Mouse (Mus musculus): ENCODE data around the gene Hyal1. TPM values are rescaled to one million over a fixed set of nuclear protein-coding genes. Genes with fewer than 3 reads are reported as not detected.

The Hyal1 gene
- total and polyA plus RNA-seq, 2 experiments from 2014 or later = 6.0 to 21.3 TPM

GRCm38 (mm10) chr9:107547026-107547425 lies 29.7 kb upstream of the Hyal1 start, which contains the start of gene Zmynd10:
Gene Zmynd10, plus strand, starts transcription at chr9:107547298.
- ATAC-seq (ENCODE audit: insufficient read depth, low read depth) = peak; percentile 42

GRCm38 (mm10) chr9:107547957-107548356 lies 28.8 kb upstream of the Hyal1 start:
- H3K4me3 ChIP-seq (ENCODE audit: low read depth, low read length) = no peak overlapping the region
- TF ChIP-seq EP300 (IDR thresholded peaks at IDR 0.05; ENCODE audit: low read depth) = no peak
- no peak overlapping the region for H3K9ac ChIP-seq (replicated peaks; ENCODE audit: low read depth, low read length)
- 0 out of 2 replicates have a peak, but pooled peaks cover 12% of the 10 kb centered on the region for H3K27me3 ChIP-seq (ENCODE audit: control insufficient read depth, insufficient read depth, low read length)
- 74% methylated on average over 5 of the region's 5 CpGs for WGBS
- no peaks in the 10 kb centered on the region for H3K9me3 ChIP-seq (replicated peaks; ENCODE audit: control insufficient read depth, low read length)
- ATAC-seq (ENCODE audit: insufficient read depth, low read depth) = no peak
- peaks cover 11% of the 10 kb centered on the region; the same call in 1 of the 2 replicates for H3K36me3 ChIP-seq (replicated peaks; ENCODE audit: control insufficient read depth, insufficient read depth, low read length)
- no peak overlapping the region for H3K4me2 ChIP-seq (ENCODE audit: low read depth, low read length)
- no peak for DNase-seq (ENCODE audit: low spot score)
- H3K4me1 ChIP-seq (ENCODE audit: control insufficient read depth, insufficient read depth) = peaks cover 28% of the 10 kb centered on the region
- H3K27ac ChIP-seq (ENCODE audit: low read depth) = no peak overlapping the region

More at GRCm38 (mm10) chr9:107547026-107547425, 29.7 kb upstream of the Hyal1 start, which contains the start of gene Zmynd10:
- H3K4me2 ChIP-seq (ENCODE audit: low read depth, low read length) = peak within 1 kb of the TSS; percentile 36
- no peak for TF ChIP-seq EP300 (IDR thresholded peaks at IDR 0.05; ENCODE audit: low read depth)
- no peak for TF ChIP-seq CTCF (IDR thresholded peaks at IDR 0.05; ENCODE audit: low read depth)
- WGBS = 5% methylated on average over 20 of the region's 20 CpGs
- peaks cover 35% of the 10 kb centered on the region for H3K4me1 ChIP-seq (ENCODE audit: control insufficient read depth, insufficient read depth)
- 0 out of 2 replicates have a peak within 1 kb of the TSS, but pooled peaks have one; percentile 13 for H3K9ac ChIP-seq (replicated peaks; ENCODE audit: low read depth, low read length)
- H3K36me3 ChIP-seq (replicated peaks; ENCODE audit: control insufficient read depth, insufficient read depth, low read length) = peaks cover 11% of the 10 kb centered on the region; the same call in 1 of the 2 replicates
- H3K9me3 ChIP-seq (replicated peaks; ENCODE audit: control insufficient read depth, low read length) = no peaks in the 10 kb centered on the region
- H3K27me3 ChIP-seq (ENCODE audit: control insufficient read depth, insufficient read depth, low read length) = 0 out of 2 replicates have a peak, but pooled peaks cover 12% of the 10 kb centered on the region
- H3K27ac ChIP-seq (ENCODE audit: low read depth) = peak within 1 kb of the TSS; percentile 9; the same call in 1 of the 2 replicates
- H3K4me3 ChIP-seq (ENCODE audit: low read depth, low read length) = no peak within 1 kb of the TSS
- peak; percentile 88 for DNase-seq (ENCODE audit: low spot score)

- no peak for DNase-seq (ENCODE audit: low spot score)
- no peak for ATAC-seq (ENCODE audit: insufficient read depth, low read depth)
- Histone ChIP-seq H3K36me3 (replicated peaks; ENCODE audit: control insufficient read depth, insufficient read depth, low read length) (peaks cover 11% of the 10 kb centered on the region; the same call in 1 of the 2 replicates), H3K4me3 (ENCODE audit: low read depth, low read length) (no peak overlapping the region), H3K9me3 (replicated peaks; ENCODE audit: control insufficient read depth, low read length) (no peaks in the 10 kb centered on the region), H3K9ac (replicated peaks; ENCODE audit: low read depth, low read length) (no peak overlapping the region), H3K27me3 (ENCODE audit: control insufficient read depth, insufficient read depth, low read length) (0 out of 2 replicates have a peak, but pooled peaks cover 12% of the 10 kb centered on the region), H3K4me2 (ENCODE audit: low read depth, low read length) (no peak overlapping the region), H3K4me1 (ENCODE audit: control insufficient read depth, insufficient read depth) (peaks cover 36% of the 10 kb centered on the region), H3K27ac (ENCODE audit: low read depth) (no peak overlapping the region)
- WGBS = 82% methylated on average over 10 of the region's 10 CpGs
- no peak for TF ChIP-seq EP300 (IDR thresholded peaks at IDR 0.05; ENCODE audit: low read depth)
- TF ChIP-seq CTCF (IDR thresholded peaks at IDR 0.05; ENCODE audit: low read depth) = no peak
Observed at GRCm38 (mm10) chr9:107548820-107549219, 27.9 kb upstream of the Hyal1 start.

GRCm38 (mm10) chr9:107549297-107550074 lies 27.2 kb upstream of the Hyal1 start:
- WGBS = 80% methylated on average over 20 of the region's 20 CpGs
- peaks cover 38% of the 10 kb centered on the region for H3K4me1 ChIP-seq (ENCODE audit: control insufficient read depth, insufficient read depth)
- no peak for DNase-seq (ENCODE audit: low spot score)

GRCm38 (mm10) chr9:107550491-107551116 lies 26.1 kb upstream of the Hyal1 start:
- no peak for TF ChIP-seq CTCF (IDR thresholded peaks at IDR 0.05; ENCODE audit: low read depth)
- TF ChIP-seq EP300 (IDR thresholded peaks at IDR 0.05; ENCODE audit: low read depth) = no peak
- H3K27ac ChIP-seq (ENCODE audit: low read depth) = no peak overlapping the region
- 57% methylated on average over 23 of the region's 23 CpGs for WGBS

More at GRCm38 (mm10) chr9:107549297-107550074, 27.2 kb upstream of the Hyal1 start:
- Histone ChIP-seq H3K27ac (ENCODE audit: low read depth) (no peak overlapping the region), H3K4me3 (ENCODE audit: low read depth, low read length) (no peak overlapping the region), H3K4me2 (ENCODE audit: low read depth, low read length) (no peak overlapping the region), H3K9ac (replicated peaks; ENCODE audit: low read depth, low read length) (no peak overlapping the region), H3K27me3 (ENCODE audit: control insufficient read depth, insufficient read depth, low read length) (0 out of 2 replicates have a peak, but pooled peaks cover 12% of the 10 kb centered on the region), H3K9me3 (replicated peaks; ENCODE audit: control insufficient read depth, low read length) (no peaks in the 10 kb centered on the region), H3K36me3 (replicated peaks; ENCODE audit: control insufficient read depth, insufficient read depth, low read length) (peaks cover 5% of the 10 kb centered on the region; the same call in 1 of the 2 replicates)
- no peak for ATAC-seq (ENCODE audit: insufficient read depth, low read depth)
- TF ChIP-seq EP300 (IDR thresholded peaks at IDR 0.05; ENCODE audit: low read depth) = no peak
- TF ChIP-seq CTCF (IDR thresholded peaks at IDR 0.05; ENCODE audit: low read depth) = no peak

More at GRCm38 (mm10) chr9:107550491-107551116, 26.1 kb upstream of the Hyal1 start:
- Histone ChIP-seq H3K4me3 (ENCODE audit: low read depth, low read length) (peak overlapping the region; percentile 51), H3K9ac (replicated peaks; ENCODE audit: low read depth, low read length) (peak overlapping the region; percentile 52; the same call in 1 of the 2 replicates), H3K36me3 (replicated peaks; ENCODE audit: control insufficient read depth, insufficient read depth, low read length) (no peaks in the 10 kb centered on the region), H3K4me1 (ENCODE audit: control insufficient read depth, insufficient read depth) (peaks cover 38% of the 10 kb centered on the region), H3K4me2 (ENCODE audit: low read depth, low read length) (peak overlapping the region; percentile 77), H3K27me3 (ENCODE audit: control insufficient read depth, insufficient read depth, low read length) (0 out of 2 replicates have a peak, but pooled peaks cover 12% of the 10 kb centered on the region), H3K9me3 (replicated peaks; ENCODE audit: control insufficient read depth, low read length) (no peaks in the 10 kb centered on the region)
- ATAC-seq (ENCODE audit: insufficient read depth, low read depth) (no peak), DNase-seq (ENCODE audit: low spot score) (no peak)

Measured in heart, postnatal 0 days (tissue).